Mouse (Mus musculus) midbrain, embryonic 10.5 days (tissue): ENCODE measurements around the gene Itga11. TPM values are rescaled to one million over a fixed set of nuclear protein-coding genes. Genes with fewer than 3 reads are reported as not detected.
A peak's percentile ranks its signal among the peaks of the same experiment; 100 is the strongest.

Experiments used
- DNase-seq: peaks from one replicate; pipeline ENCODE4 v3.0.0-alpha.2; 2017; ENCODE audit warnings: low spot score
- H3K27ac ChIP-seq: fragments of 300-500 bp; sonication (generic); replicated peaks from 2 replicates; pipeline ENCODE4 v1.5.1; 2016; ENCODE audit warnings: mild to moderate bottlenecking
- H3K27me3 ChIP-seq: fragments of 300-500 bp; sonication (generic); 2 replicates; pipeline ENCODE4 v1.6.1; 2016; ENCODE audit warnings: low read depth, mild to moderate bottlenecking; ENCODE audit not compliant: poor library complexity, severe bottlenecking
- H3K36me3 ChIP-seq: fragments of 300-500 bp; sonication (generic); 2 replicates; pipeline ENCODE4 v1.6.1; 2016; ENCODE audit warnings: mild to moderate bottlenecking, moderate library complexity
- H3K4me1 ChIP-seq: fragments of 300-500 bp; sonication (generic); 2 replicates; pipeline ENCODE4 v1.6.1; 2016
- H3K4me3 ChIP-seq: fragments of 300-500 bp; sonication (generic); 2 replicates; pipeline ENCODE4 v1.5.1; 2016; ENCODE audit warnings: mild to moderate bottlenecking, moderate library complexity
- H3K9me3 ChIP-seq: fragments of 300-500 bp; sonication (generic); replicated peaks from 2 replicates; pipeline ENCODE4 v1.6.1; 2016; ENCODE audit warnings: mild to moderate bottlenecking
- WGBS: fragments of 180-500 bp; shearing (Covaris S2); methylation state at CpG from one replicate; pipeline ENCODE4 v1.1.7; 2016; 5-methylcytosine and 5-hydroxymethylcytosine counted together
- polyA plus RNA-seq: library from polyadenylated mRNA; unstranded; fragments of >200 nt; fragmentation: Nextera tagmentation; extraction: Ambion mirVana; gene quantifications from 2 replicates; pipeline ENCODE4 v1.2.1, GENCODE M21; 2016

The Itga11 gene
- polyA plus RNA-seq, 1 experiment from 2014 or later: 2.3 TPM

- no peaks in the 10 kb centered on the region for H3K36me3 ChIP-seq
- no peak overlapping the region for H3K27ac ChIP-seq
- peak; percentile 57 for DNase-seq
- H3K4me3 ChIP-seq: no peak overlapping the region
- H3K9me3 ChIP-seq: peaks cover 4% of the 10 kb centered on the region
- WGBS: 53% methylated on average over 7 of the region's 7 CpGs
- no peaks in the 10 kb centered on the region for H3K27me3 ChIP-seq
- H3K4me1 ChIP-seq: peaks cover 4% of the 10 kb centered on the region; the same call in 1 of the 2 replicates
These were observed 67.1 kb downstream of the Itga11 start for GRCm38 (mm10) chr9:62744558-62745275.

- H3K36me3 ChIP-seq: no peaks in the 10 kb centered on the region
- WGBS: 89% methylated on average over 6 of the region's 6 CpGs
- H3K9me3 ChIP-seq: peaks cover 4% of the 10 kb centered on the region
- H3K27ac ChIP-seq: 0 out of 2 replicates have a peak overlapping the region, but pooled peaks have one; percentile 6
- no peak overlapping the region for H3K4me3 ChIP-seq
- H3K4me1 ChIP-seq: peaks cover 4% of the 10 kb centered on the region; the same call in 1 of the 2 replicates
- H3K27me3 ChIP-seq: no peaks in the 10 kb centered on the region
- DNase-seq: no peak
These were observed 69.0 kb downstream of the Itga11 start for GRCm38 (mm10) chr9:62746646-62747045.

- Histone ChIP-seq H3K4me1 (peaks cover 4% of the 10 kb centered on the region; the same call in 1 of the 2 replicates), H3K27me3 (no peaks in the 10 kb centered on the region), H3K36me3 (no peaks in the 10 kb centered on the region), H3K9me3 (peaks cover 4% of the 10 kb centered on the region), H3K27ac (no peak overlapping the region), H3K4me3 (no peak overlapping the region)
- no peak for DNase-seq
- WGBS: 71% methylated on average over 6 of the region's 6 CpGs
These were observed 72.0 kb downstream of the Itga11 start for GRCm38 (mm10) chr9:62749666-62750065.

- no peak overlapping the region for H3K4me3 ChIP-seq
- 85% methylated on average over 11 of the region's 11 CpGs for whole genome bisulfite sequencing
- H3K27me3 ChIP-seq: no peaks in the 10 kb centered on the region
- DNase-seq: no peak
- no peak overlapping the region for H3K27ac ChIP-seq
- no peaks in the 10 kb centered on the region for H3K36me3 ChIP-seq
- H3K9me3 ChIP-seq: peaks cover 4% of the 10 kb centered on the region
- H3K4me1 ChIP-seq: peaks cover 4% of the 10 kb centered on the region; the same call in 1 of the 2 replicates
These were observed 72.8 kb downstream of the Itga11 start for GRCm38 (mm10) chr9:62750381-62750780.

GRCm38 (mm10) chr9:62758288-62758687, 80.7 kb downstream of the Itga11 start:
- no peak for DNase-seq
- 86% methylated on average over 4 of the region's 4 CpGs for WGBS
- no peaks in the 10 kb centered on the region for H3K9me3 ChIP-seq
- H3K36me3 ChIP-seq: no peaks in the 10 kb centered on the region
- H3K4me3 ChIP-seq: no peak overlapping the region
- 0 out of 2 replicates have a peak, but pooled peaks cover 6% of the 10 kb centered on the region for H3K27me3 ChIP-seq
- H3K4me1 ChIP-seq: peaks cover 2% of the 10 kb centered on the region
- H3K27ac ChIP-seq: no peak overlapping the region

- H3K4me1 ChIP-seq: peaks cover 8% of the 10 kb centered on the region
These were observed 82.0 kb downstream of the Itga11 start for GRCm38 (mm10) chr9:62759601-62760000.

GRCm38 (mm10) chr9:62763478-62763877, 85.9 kb downstream of the Itga11 start:
- 0 out of 2 replicates have a peak overlapping the region, but pooled peaks have one; percentile 23 for H3K4me3 ChIP-seq

More at GRCm38 (mm10) chr9:62759601-62760000, 82.0 kb downstream of the Itga11 start:
- H3K4me3 ChIP-seq: no peak overlapping the region
- no peaks in the 10 kb centered on the region for H3K9me3 ChIP-seq
- H3K36me3 ChIP-seq: no peaks in the 10 kb centered on the region
- no peak overlapping the region for H3K27ac ChIP-seq
- H3K27me3 ChIP-seq: peaks cover 16% of the 10 kb centered on the region
- DNase-seq: no peak
- 62% methylated on average over 3 of the region's 3 CpGs for WGBS

GRCm38 (mm10) chr9:62765346-62765745, 87.7 kb downstream of the Itga11 start:
- H3K36me3 ChIP-seq: no peaks in the 10 kb centered on the region
- H3K27ac ChIP-seq: no peak overlapping the region
- no peaks in the 10 kb centered on the region for H3K9me3 ChIP-seq
- 84% methylated on average over 4 of the region's 4 CpGs for WGBS
- no peak overlapping the region for H3K4me3 ChIP-seq
- H3K4me1 ChIP-seq: peaks cover 12% of the 10 kb centered on the region
- DNase-seq: no peak
- H3K27me3 ChIP-seq: peaks cover 19% of the 10 kb centered on the region

More at GRCm38 (mm10) chr9:62763478-62763877, 85.9 kb downstream of the Itga11 start:
- Histone ChIP-seq H3K27me3 (peaks cover 19% of the 10 kb centered on the region), H3K27ac (no peak overlapping the region), H3K9me3 (no peaks in the 10 kb centered on the region), H3K36me3 (no peaks in the 10 kb centered on the region), H3K4me1 (peaks cover 12% of the 10 kb centered on the region)
- DNase-seq: peak; percentile 19
- WGBS: 13% methylated on average over 13 of the region's 13 CpGs

- Histone ChIP-seq H3K27me3 (peaks cover 18% of the 10 kb centered on the region), H3K4me1 (peaks cover 18% of the 10 kb centered on the region), H3K4me3 (no peak overlapping the region), H3K27ac (no peak overlapping the region), H3K36me3 (no peaks in the 10 kb centered on the region), H3K9me3 (no peaks in the 10 kb centered on the region)
- no peak for DNase-seq
- 67% methylated on average over 17 of the region's 17 CpGs for WGBS
These were observed 89.8 kb downstream of the Itga11 start for GRCm38 (mm10) chr9:62767464-62767863.

GRCm38 (mm10) chr9:62768361-62768760, 90.7 kb downstream of the Itga11 start:
- Histone ChIP-seq H3K27ac (no peak overlapping the region), H3K9me3 (no peaks in the 10 kb centered on the region), H3K36me3 (no peaks in the 10 kb centered on the region), H3K4me1 (peaks cover 18% of the 10 kb centered on the region), H3K4me3 (no peak overlapping the region), H3K27me3 (peaks cover 13% of the 10 kb centered on the region)
- no peak for DNase-seq
- WGBS: 83% methylated on average over 5 of the region's 5 CpGs

GRCm38 (mm10) chr9:62772746-62773145, 95.1 kb downstream of the Itga11 start:
- WGBS: 83% methylated on average over 8 of the region's 8 CpGs
- no peak overlapping the region for H3K27ac ChIP-seq
- H3K4me1 ChIP-seq: peaks cover 11% of the 10 kb centered on the region
- H3K4me3 ChIP-seq: no peak overlapping the region
- no peaks in the 10 kb centered on the region for H3K27me3 ChIP-seq
- no peaks in the 10 kb centered on the region for H3K9me3 ChIP-seq
- no peak for DNase-seq
- no peaks in the 10 kb centered on the region for H3K36me3 ChIP-seq

- 80% methylated on average over 4 of the region's 4 CpGs for WGBS
- Histone ChIP-seq H3K4me1 (peaks cover 11% of the 10 kb centered on the region), H3K27me3 (no peaks in the 10 kb centered on the region), H3K9me3 (no peaks in the 10 kb centered on the region), H3K27ac (no peak overlapping the region), H3K4me3 (no peak overlapping the region), H3K36me3 (no peaks in the 10 kb centered on the region)
- DNase-seq: no peak
These were observed 97.8 kb downstream of the Itga11 start for GRCm38 (mm10) chr9:62775464-62775863.

- peaks cover 17% of the 10 kb centered on the region for H3K4me1 ChIP-seq
- 7% methylated on average over 5 of the region's 5 CpGs for WGBS
- H3K9me3 ChIP-seq: no peaks in the 10 kb centered on the region
- DNase-seq: peak; percentile 67
- no peaks in the 10 kb centered on the region for H3K27me3 ChIP-seq
- no peaks in the 10 kb centered on the region for H3K36me3 ChIP-seq
- no peak overlapping the region for H3K4me3 ChIP-seq
- H3K27ac ChIP-seq: 0 out of 2 replicates have a peak overlapping the region, but pooled peaks have one; percentile 50
These were observed 99.8 kb downstream of the Itga11 start for GRCm38 (mm10) chr9:62777461-62777860.
